Mouse (Mus musculus) intestine, embryonic 16.5 days (tissue): ENCODE measurements at regions not wholly inside any gene's neighbourhood (a gene's known extent, or its start where the extent isn't known, plus 50 kb on each side); places are given as distances from the start of the nearest gene placed in this dataset.

ENCODE experiments used
- ATAC-seq: fragments of 200-750 bp; cut with Nextera tagmentation; 2 replicates; pipeline ENCODE4 v1.8.0; 2017; ENCODE audit warnings: moderate TSS enrichment, moderate library complexity
- H3K27ac ChIP-seq: fragments of 300-500 bp; sonication (generic); 2 replicates; pipeline ENCODE4 v1.5.1; 2014; ENCODE audit warnings: mild to moderate bottlenecking, low read length
- H3K27me3 ChIP-seq: fragments of 300-500 bp; sonication (generic); replicated peaks from 2 replicates; pipeline ENCODE4 v1.6.1; 2014; ENCODE audit warnings: low read length, control low read depth, mixed read lengths; ENCODE audit not compliant: control insufficient read depth, insufficient read depth
- H3K36me3 ChIP-seq: fragments of 300-500 bp; sonication (generic); 2 replicates; pipeline ENCODE4 v1.6.1; 2014; ENCODE audit warnings: low read length, control low read depth; ENCODE audit not compliant: control insufficient read depth, insufficient read depth
- H3K4me1 ChIP-seq: fragments of 300-500 bp; sonication (generic); 2 replicates; pipeline ENCODE4 v1.6.1; 2014; ENCODE audit warnings: low read length, control low read depth, mixed read lengths; ENCODE audit not compliant: control insufficient read depth, insufficient read depth
- H3K4me2 ChIP-seq: fragments of 300-500 bp; sonication (generic); 2 replicates; pipeline ENCODE4 v1.6.1; 2014; ENCODE audit warnings: low read depth, low read length, control low read depth
- H3K4me3 ChIP-seq: fragments of 300-500 bp; sonication (generic); 2 replicates; pipeline ENCODE4 v1.5.1; 2014; ENCODE audit warnings: mild to moderate bottlenecking, low read length
- H3K9ac ChIP-seq: fragments of 300-500 bp; sonication (generic); 2 replicates; pipeline ENCODE4 v1.6.1; 2014; ENCODE audit warnings: low read depth, low read length
- H3K9me3 ChIP-seq: fragments of 300-500 bp; sonication (generic); 2 replicates; pipeline ENCODE4 v1.6.1; 2016; ENCODE audit warnings: low read length, control low read depth; ENCODE audit not compliant: control insufficient read depth
- WGBS: fragments of 180-500 bp; shearing (Covaris S2); extraction: QIAGEN DNeasy Blood & Tissue Kit; methylation state at CpG from one replicate; pipeline ENCODE4 v1.1.7; 2014; 5-methylcytosine and 5-hydroxymethylcytosine counted together

DNA sequence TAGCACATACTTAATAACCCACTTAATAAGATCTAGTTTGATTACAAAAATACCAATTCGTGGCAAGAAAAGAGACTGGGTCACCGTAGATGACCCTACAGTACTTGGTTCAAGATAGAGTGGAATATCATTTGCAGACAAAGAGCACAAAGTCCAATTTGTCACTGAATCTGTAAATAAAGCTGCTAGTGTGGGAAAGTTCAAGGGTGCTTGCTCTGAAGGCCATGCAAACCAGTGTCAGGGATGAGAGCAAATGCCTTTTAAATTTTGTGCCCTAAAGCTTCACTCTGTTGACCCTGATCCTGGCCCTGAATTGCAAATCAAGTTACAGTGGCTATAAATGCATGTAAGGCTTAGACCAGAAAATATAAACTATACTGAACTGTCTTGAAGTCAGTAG lies 113.1 kb downstream of the Cd55b start:
- H3K36me3 ChIP-seq, result no peaks in the 10 kb centered on the region
- no peaks in the 10 kb centered on the region for H3K27me3 ChIP-seq
- H3K9me3 ChIP-seq, result no peaks in the 10 kb centered on the region
- H3K4me1 ChIP-seq, result no peaks in the 10 kb centered on the region
- no peak overlapping the region for H3K9ac ChIP-seq
- no peak overlapping the region for H3K4me2 ChIP-seq
- ATAC-seq, result no peak
- H3K27ac ChIP-seq, result no peak overlapping the region
- no peak overlapping the region for H3K4me3 ChIP-seq
- 42% methylated on average over 2 of the region's 2 CpGs for WGBS

- Histone ChIP-seq H3K4me3 (no peak overlapping the region), H3K27ac (no peak overlapping the region), H3K9me3 (no peaks in the 10 kb centered on the region), H3K9ac (no peak overlapping the region), H3K36me3 (no peaks in the 10 kb centered on the region), H3K27me3 (no peaks in the 10 kb centered on the region), H3K4me2 (no peak overlapping the region), H3K4me1 (peaks cover 3% of the 10 kb centered on the region; the same call in 1 of the 2 replicates)
- WGBS, result 69% methylated on average over 11 of the region's 11 CpGs
- ATAC-seq, result no peak
These were observed 120.9 kb downstream of the Cd55b start for GRCm38 (mm10) chr1:130301828-130302386.

GRCm38 (mm10) chr1:130300065-130300815 lies 122.6 kb downstream of the Cd55b start:
- Histone ChIP-seq H3K36me3 (no peaks in the 10 kb centered on the region), H3K9me3 (no peaks in the 10 kb centered on the region), H3K9ac (no peak overlapping the region), H3K4me3 (no peak overlapping the region), H3K4me2 (peak overlapping the region; percentile 27; the same call in 1 of the 2 replicates), H3K4me1 (peaks cover 3% of the 10 kb centered on the region; the same call in 1 of the 2 replicates), H3K27ac (no peak overlapping the region), H3K27me3 (no peaks in the 10 kb centered on the region)
- 11% methylated on average over 13 of the region's 13 CpGs for WGBS
- peak; percentile 76 for ATAC-seq

- Histone ChIP-seq H3K9ac (no peak overlapping the region), H3K27ac (no peak overlapping the region), H3K4me2 (peak overlapping the region; percentile 27; the same call in 1 of the 2 replicates), H3K27me3 (no peaks in the 10 kb centered on the region), H3K9me3 (no peaks in the 10 kb centered on the region), H3K4me1 (peaks cover 3% of the 10 kb centered on the region; the same call in 1 of the 2 replicates), H3K4me3 (no peak overlapping the region), H3K36me3 (no peaks in the 10 kb centered on the region)
- 16% methylated on average over 4 of the region's 4 CpGs for WGBS
- no peak for ATAC-seq
These were observed 123.2 kb downstream of the Cd55b start for GRCm38 (mm10) chr1:130299641-130300040.

DNA sequence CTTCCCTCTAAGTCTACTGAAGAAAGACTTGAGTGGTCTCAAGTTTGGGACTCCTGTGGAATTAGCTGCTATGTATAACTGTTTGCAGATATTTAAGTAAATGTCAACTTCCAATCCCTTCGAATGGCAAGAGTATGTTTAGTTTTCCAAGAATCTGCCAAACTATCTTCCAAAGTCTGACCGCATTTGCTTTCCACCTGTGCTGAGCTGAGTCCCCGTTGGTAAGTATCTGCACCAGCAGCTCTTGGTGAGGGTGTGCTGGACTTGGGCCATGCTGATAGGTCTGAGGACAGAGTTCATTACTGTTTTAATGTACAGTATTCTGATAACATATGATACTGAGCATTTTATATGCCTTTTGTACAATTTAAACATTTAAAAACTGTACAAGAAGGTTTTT lies 123.7 kb downstream of the Cd55b start:
- Histone ChIP-seq H3K27me3 (no peaks in the 10 kb centered on the region), H3K36me3 (no peaks in the 10 kb centered on the region), H3K4me1 (peaks cover 3% of the 10 kb centered on the region; the same call in 1 of the 2 replicates), H3K4me2 (no peak overlapping the region), H3K4me3 (no peak overlapping the region), H3K27ac (no peak overlapping the region), H3K9ac (no peak overlapping the region), H3K9me3 (no peaks in the 10 kb centered on the region)
- 50% methylated on average over 3 of the region's 3 CpGs for WGBS
- ATAC-seq, result peak; percentile 81

GRCm38 (mm10) chr1:130298636-130299035 lies 124.2 kb downstream of the Cd55b start:
- no peak for ATAC-seq
- WGBS, result 89% methylated on average over 1 of the region's 1 CpGs
- no peak overlapping the region for H3K4me3 ChIP-seq

DNA sequence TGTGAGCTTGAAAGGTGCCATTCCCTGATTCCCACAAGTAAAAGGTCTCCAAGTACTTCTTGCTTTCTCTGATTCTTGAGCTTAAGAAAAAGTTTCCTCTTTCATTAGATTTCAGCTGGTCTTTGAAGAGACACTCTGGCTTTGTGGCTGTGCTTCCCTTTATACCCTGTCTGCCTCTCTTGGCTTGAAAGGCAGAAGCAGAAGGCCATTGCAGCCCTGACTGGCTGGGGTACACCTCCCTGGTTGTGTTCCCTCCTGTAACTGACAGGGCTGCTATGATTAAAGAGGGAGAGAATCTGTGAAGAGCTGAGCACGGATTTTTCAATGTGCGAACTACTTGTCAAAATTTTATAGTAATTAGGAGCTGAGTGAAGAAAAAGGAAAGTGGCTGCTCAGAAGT lies 125.3 kb downstream of the Cd55b start:
- no peak overlapping the region for H3K4me3 ChIP-seq
- H3K9me3 ChIP-seq, result no peaks in the 10 kb centered on the region
- no peak overlapping the region for H3K27ac ChIP-seq
- H3K4me1 ChIP-seq, result peaks cover 3% of the 10 kb centered on the region; the same call in 1 of the 2 replicates
- H3K9ac ChIP-seq, result no peak overlapping the region
- WGBS, result 73% methylated on average over 2 of the region's 2 CpGs
- ATAC-seq, result no peak
- H3K36me3 ChIP-seq, result no peaks in the 10 kb centered on the region
- no peak overlapping the region for H3K4me2 ChIP-seq
- H3K27me3 ChIP-seq, result no peaks in the 10 kb centered on the region

More at GRCm38 (mm10) chr1:130298636-130299035, 124.2 kb downstream of the Cd55b start:
- H3K4me1 ChIP-seq, result peaks cover 3% of the 10 kb centered on the region; the same call in 1 of the 2 replicates
- no peak overlapping the region for H3K27ac ChIP-seq
- H3K9ac ChIP-seq, result no peak overlapping the region
- no peaks in the 10 kb centered on the region for H3K27me3 ChIP-seq
- no peaks in the 10 kb centered on the region for H3K9me3 ChIP-seq
- H3K36me3 ChIP-seq, result no peaks in the 10 kb centered on the region
- H3K4me2 ChIP-seq, result no peak overlapping the region

GRCm38 (mm10) chr1:130285882-130286281 lies 136.9 kb downstream of the Cd55b start:
- no peak overlapping the region for H3K4me2 ChIP-seq
- no peaks in the 10 kb centered on the region for H3K27me3 ChIP-seq
- WGBS, result 80% methylated on average over 6 of the region's 6 CpGs
- no peak overlapping the region for H3K4me3 ChIP-seq
- no peak overlapping the region for H3K27ac ChIP-seq
- H3K9ac ChIP-seq, result no peak overlapping the region
- H3K36me3 ChIP-seq, result no peaks in the 10 kb centered on the region
- no peaks in the 10 kb centered on the region for H3K4me1 ChIP-seq
- no peaks in the 10 kb centered on the region for H3K9me3 ChIP-seq
- ATAC-seq, result no peak

- H3K9me3 ChIP-seq, result no peaks in the 10 kb centered on the region
- 57% methylated on average over 3 of the region's 3 CpGs for WGBS
- ATAC-seq, result no peak
These were observed 140.7 kb downstream of the Cd55b start for GRCm38 (mm10) chr1:130282153-130282552.

More at GRCm38 (mm10) chr1:130282153-130282552, 140.7 kb downstream of the Cd55b start:
- no peaks in the 10 kb centered on the region for H3K4me1 ChIP-seq
- H3K27me3 ChIP-seq, result no peaks in the 10 kb centered on the region
- H3K9ac ChIP-seq, result no peak overlapping the region
- H3K36me3 ChIP-seq, result no peaks in the 10 kb centered on the region
- H3K27ac ChIP-seq, result no peak overlapping the region
- H3K4me2 ChIP-seq, result no peak overlapping the region
- no peak overlapping the region for H3K4me3 ChIP-seq
